Mouse (Mus musculus): ENCODE measurements at regions not wholly inside any gene's neighbourhood (a gene's known extent, or its start where the extent isn't known, plus 50 kb on each side); places are given as distances from the start of the nearest gene placed in this dataset.

- peak; percentile 88 for DNase-seq (ENCODE audit: low spot score)
Observed at GRCm38 (mm10) chr4:119018573-119018972, 57.2 kb downstream of the Lao1 start.

GRCm38 (mm10) chr4:119019013-119019781 is 57.8 kb downstream of the Lao1 start:
- peak; percentile 57 for DNase-seq (ENCODE audit: low spot score)

GRCm38 (mm10) chr4:119022338-119022737 is 61.0 kb downstream of the Lao1 start:
- DNase-seq (ENCODE audit: low spot score) = no peak

- no peak for DNase-seq (ENCODE audit: low spot score)
Observed at GRCm38 (mm10) chr4:119026237-119026861, 65.0 kb downstream of the Lao1 start.

- DNase-seq (ENCODE audit: low spot score) = peak; percentile 92
Observed at GRCm38 (mm10) chr4:119028208-119028821, 66.9 kb downstream of the Lao1 start.

GRCm38 (mm10) chr4:119029091-119029490 is 67.7 kb downstream of the Lao1 start:
- DNase-seq (ENCODE audit: low spot score) = no peak

GRCm38 (mm10) chr4:119029735-119030134 is 68.4 kb downstream of the Lao1 start:
- DNase-seq (ENCODE audit: low spot score) = no peak

GRCm38 (mm10) chr4:119030865-119031264 is 69.5 kb downstream of the Lao1 start:
- no peak for DNase-seq (ENCODE audit: low spot score)

GRCm38 (mm10) chr4:119033006-119033405 is 71.6 kb downstream of the Lao1 start:
- no peak for DNase-seq (ENCODE audit: low spot score)

GRCm38 (mm10) chr4:119036582-119036981 is 71.9 kb upstream of the Slc2a1 start:
- peak; percentile 94 for DNase-seq (ENCODE audit: low spot score)

- DNase-seq (ENCODE audit: low spot score) = no peak
Observed at GRCm38 (mm10) chr4:119040041-119040440, 68.5 kb upstream of the Slc2a1 start.

GRCm38 (mm10) chr4:119041616-119042015 is 66.9 kb upstream of the Slc2a1 start:
- DNase-seq (ENCODE audit: low spot score) = no peak

GRCm38 (mm10) chr4:119044005-119044677 is 64.4 kb upstream of the Slc2a1 start:
- DNase-seq (ENCODE audit: low spot score) = no peak

GRCm38 (mm10) chr4:119044836-119045235 is 63.7 kb upstream of the Slc2a1 start:
- no peak for DNase-seq (ENCODE audit: low spot score)

GRCm38 (mm10) chr4:119050867-119051353 is 57.6 kb upstream of the Slc2a1 start:
- DNase-seq (ENCODE audit: low spot score) = peak; percentile 79

- no peak for DNase-seq (ENCODE audit: low spot score)
Observed at GRCm38 (mm10) chr4:119052537-119052936, 56.0 kb upstream of the Slc2a1 start.

- DNase-seq (ENCODE audit: low spot score) = no peak
Observed at GRCm38 (mm10) chr4:119053241-119053640, 55.3 kb upstream of the Slc2a1 start.

- DNase-seq (ENCODE audit: low spot score) = no peak
Observed at GRCm38 (mm10) chr4:119053680-119054079, 54.8 kb upstream of the Slc2a1 start.

- peak; percentile 45 for DNase-seq (ENCODE audit: low spot score)
Observed at GRCm38 (mm10) chr4:119054129-119054528, 54.4 kb upstream of the Slc2a1 start.

- no peak for DNase-seq (ENCODE audit: low spot score)
Observed at GRCm38 (mm10) chr4:119057191-119057590, 51.3 kb upstream of the Slc2a1 start.

- no peak for DNase-seq (ENCODE audit: low spot score)
Observed at GRCm38 (mm10) chr4:119057826-119058225, 50.7 kb upstream of the Slc2a1 start.
